ENCODE assay signal across 8 mouse cellular contexts in genomic region chr12:85444646-85445045, GRCm38 (mm10). TPM values are rescaled to one million over a fixed set of nuclear protein-coding genes. Genes with fewer than 3 reads are reported as not detected.
DNase-seq lines count a peak whose midpoint lies in the region; ATAC-seq and TF ChIP-seq lines count a peak whose summit lies in the region.

No protein-coding gene starts in this region.

- DNase-seq in heart, adult 2 months = peak in 1 of 2 experiments; percentile 51
- DNase-seq in heart, adult 9 months (ENCODE audit: low spot score in 2 of 2) = no peak
- no peak for DNase-seq in liver, embryonic 14.5 days (ENCODE audit: low read depth in 3 of 3, low spot score in 3 of 3)
- DNase-seq in spleen, adult 18-20 months = peak; percentile 25 to 55
- DNase-seq in c-Kit-positive CD71-positive TER-119-positive erythroid progenitor cells, embryonic 14.5 days (ENCODE audit: low spot score) = no peak
- DNase-seq in urinary bladder, postnatal 36 days (ENCODE audit: low spot score in 2 of 2) = no peak
- DNase-seq in gastrocnemius, postnatal 36 days = no peak

- WGBS in heart, adult 2 months = 41% methylated on average over 6 of the region's 6 CpGs
- under 1% methylated on average over 6 of the region's 6 CpGs for WGBS in bone marrow, adult 2 months
- 5% methylated on average over 6 of the region's 6 CpGs for WGBS in liver, embryonic 14.5 days (ENCODE audit: insufficient replicate concordance)

- peaks cover 2% of the 10 kb centered on the region; the same call in 1 of the 2 replicates for H3K4me1 ChIP-seq in heart, adult 2 months (ENCODE audit: control insufficient read depth, insufficient read depth, low read length)
- H3K4me1 ChIP-seq in bone marrow, adult 2 months (ENCODE audit: control insufficient read depth, insufficient read depth, low read length) = peaks cover 1% of the 10 kb centered on the region
- peaks cover 0 to 3% of the 10 kb centered on the region in 2 experiments; a peak in 1 of 4 replicates for H3K4me1 ChIP-seq in liver, embryonic 14.5 days (replicated peaks; ENCODE audit: control insufficient read depth in 2 of 2, insufficient read depth in 2 of 2, low read length in 1 of 2)

- H3K9me3 ChIP-seq in liver, embryonic 14.5 days (ENCODE audit: control insufficient read depth, low read length) = no peaks in the 10 kb centered on the region

- no peak overlapping the region for H3K9ac ChIP-seq in heart, adult 2 months (ENCODE audit: low read depth, low read length)
- no peak overlapping the region for H3K9ac ChIP-seq in liver, embryonic 14.5 days (replicated peaks)

- intact Hi-C loops in heart, adult 2 months (cut with DNase I) = no loop called here
- intact Hi-C loops in gastrocnemius, postnatal 36 days (cut with DNase I) = no loop called here

- peak overlapping the region; percentile 38 for H3K27ac ChIP-seq in heart, adult 2 months
- H3K27ac ChIP-seq in bone marrow, adult 2 months (ENCODE audit: control insufficient read depth, insufficient read depth, low read depth, low read length, poor library complexity) = peak overlapping the region; percentile 66; the same call in 1 of the 2 replicates
- H3K27ac ChIP-seq in liver, embryonic 14.5 days = no peak overlapping the region

- no peak for TF ChIP-seq POLR2A in heart, adult 2 months (IDR thresholded peaks at IDR 0.05; ENCODE audit: insufficient read depth, low read depth, low read length)
- TF ChIP-seq POLR2A in bone marrow, adult 2 months (IDR thresholded peaks at IDR 0.05; ENCODE audit: borderline replicate concordance, control insufficient read depth, low read depth, low read length) = no peak

- no peak for TF ChIP-seq EP300 in heart, adult 2 months (IDR thresholded peaks at IDR 0.05; ENCODE audit: insufficient read depth, low read depth, low read length)
- no peak for TF ChIP-seq EP300 in liver, embryonic 14.5 days (IDR thresholded peaks at IDR 0.05; ENCODE audit: low read depth)

- H3K4me3 ChIP-seq in heart, adult 2 months = no peak overlapping the region
- peak overlapping the region; percentile 75 for H3K4me3 ChIP-seq in bone marrow, adult 2 months (replicated peaks; ENCODE audit: control insufficient read depth, low read depth, low read length)
- no peak overlapping the region for H3K4me3 ChIP-seq in liver, embryonic 14.5 days (ENCODE audit: insufficient read depth in 1 of 2, low read depth in 2 of 2, low read length in 2 of 2)

- no peaks in the 10 kb centered on the region for H3K79me2 ChIP-seq in heart, adult 2 months (replicated peaks; ENCODE audit: control insufficient read depth, insufficient read depth, low read length)

- H3K27me3 ChIP-seq in heart, adult 2 months (ENCODE audit: control insufficient read depth, insufficient read depth, low read length) = no peaks in the 10 kb centered on the region
- H3K27me3 ChIP-seq in liver, embryonic 14.5 days (ENCODE audit: control insufficient read depth, insufficient read depth, low read length) = no peaks in the 10 kb centered on the region; the same call in 1 of the 2 replicates

- ATAC-seq in liver, embryonic 14.5 days (ENCODE audit: insufficient read depth) = no peak

- TF ChIP-seq CTCF in heart, adult 2 months (IDR thresholded peaks at IDR 0.05) = no peak
- no peak for TF ChIP-seq CTCF in bone marrow, adult 2 months (IDR thresholded peaks at IDR 0.05; ENCODE audit: control insufficient read depth, insufficient read depth, low read length)
- TF ChIP-seq CTCF in liver, embryonic 14.5 days (IDR thresholded peaks at IDR 0.05; ENCODE audit: low read depth) = no peak

- peak overlapping the region; percentile 42 for H3K4me2 ChIP-seq in liver, embryonic 14.5 days (ENCODE audit: low read depth)

- no peaks in the 10 kb centered on the region for H3K36me3 ChIP-seq in heart, adult 2 months (ENCODE audit: control insufficient read depth, insufficient read depth, low read length)
- H3K36me3 ChIP-seq in liver, embryonic 14.5 days (replicated peaks; ENCODE audit: control insufficient read depth, insufficient read depth, low read depth) = no peaks in the 10 kb centered on the region

RNA-seq across cellular contexts. Expression of gene Fos, which starts 29.0 kb away (rescaled TPM):
- total RNA-seq in heart, adult 2 months (2021) = 1 to 10 TPM; 3.0 to 5.7 TPM
- polyA plus RNA-seq in heart, adult 2 months (2012; rRNA removed) = 9.1 and 12.6 TPM in 2 replicates
- 8.6 TPM in 1 of 2 replicates, not detected in the other for polyA plus RNA-seq in bone marrow, adult 2 months (2011; ENCODE audit: insufficient read depth, insufficient read length, low replicate concordance, missing spikeins)
- polyA plus RNA-seq in liver, embryonic 14.5 days (2012; rRNA removed) = 0.79 and 0.83 TPM in 2 replicates
- 0.61 and 0.71 TPM in 2 replicates for polyA plus RNA-seq in liver, embryonic 14.5 days (2014; fragmentation: Nextera tagmentation; extraction: Ambion mirVana)
- 10 to 100 TPM in 1 of 2 experiments, 1 to 10 TPM in 1; 7.2 to 13.7 TPM for total RNA-seq in gastrocnemius, postnatal 36 days (2021)

Comparison
In these comparisons a context has a peak if more than half of its experiments do, and no peak if none do; other contexts are left out.
1. DNase-seq: peak in spleen, adult 18-20 months (2 of 2); none in heart, adult 9 months (0 of 2), liver, embryonic 14.5 days (0 of 3), c-Kit-positive CD71-positive TER-119-positive erythroid progenitor cells, embryonic 14.5 days (single experiment), urinary bladder, postnatal 36 days (0 of 2) and gastrocnemius, postnatal 36 days (0 of 2).